In the genomic region with DNA sequence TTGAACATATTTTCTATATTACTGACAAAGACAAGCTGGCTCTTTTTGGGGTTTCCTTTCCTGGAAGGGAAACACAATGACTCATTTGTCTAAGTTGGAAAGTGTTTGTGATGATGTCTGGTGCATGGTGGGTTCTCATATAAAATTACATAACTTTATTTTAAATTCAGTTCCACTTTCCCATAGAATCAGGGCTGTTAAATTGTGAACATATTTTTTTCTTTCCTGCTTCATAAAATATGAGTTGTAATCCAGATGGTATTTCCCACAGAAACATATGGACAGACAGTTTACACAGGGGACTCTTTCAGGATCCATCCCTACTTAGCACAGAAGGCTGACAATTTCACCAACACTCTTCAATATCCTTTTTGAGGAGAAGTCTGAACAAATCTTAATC, we compare ENCODE assay signal across 28 mouse cellular contexts.
DNase-seq lines count a peak whose midpoint lies in the region; ATAC-seq and TF ChIP-seq lines count a peak whose summit lies in the region.
"Had no signal": no experiment of that assay in that cellular context is flagged by ENCODE, and none has a peak within 500 bp of the region (broad histone marks: within the 10 kb centered on the region; RNA-seq: fewer than 3 reads in every experiment).

No protein-coding gene starts in this region.

- peak; percentile 50; the same call in 1 of the 2 replicates for ATAC-seq in forebrain, embryonic 14.5 days
- no peak for ATAC-seq in forebrain, embryonic 11.5 days (replicated peaks; ENCODE audit: low FRiP score)
- peak; percentile 83 for ATAC-seq in forebrain, postnatal 0 days
- ATAC-seq: CD4-positive, CD25-positive, alpha-beta regulatory T cell, adult 4 months; intestine, postnatal 0 days; liver, postnatal 0 days; lung, postnatal 0 days; midbrain, embryonic 15.5 days had no signal

- no peaks in the 10 kb centered on the region for H3K36me3 ChIP-seq in forebrain, embryonic 14.5 days (ENCODE audit: control insufficient read depth, insufficient read depth, low read length)
- no peaks in the 10 kb centered on the region for H3K36me3 ChIP-seq in forebrain, embryonic 11.5 days (ENCODE audit: control insufficient read depth, insufficient read depth, low read length)
- H3K36me3 ChIP-seq in forebrain, postnatal 0 days (ENCODE audit: insufficient read depth): no peaks in the 10 kb centered on the region
- H3K36me3 ChIP-seq: embryonic facial prominence, embryonic 12.5 days; hindbrain, embryonic 12.5 days; kidney, embryonic 15.5 days; limb, embryonic 12.5 days; midbrain, embryonic 15.5 days; neural tube, embryonic 12.5 days had no signal

- H3K4me3 ChIP-seq in forebrain, embryonic 14.5 days (ENCODE audit: low read depth, low read length): no peak overlapping the region
- H3K4me3 ChIP-seq in forebrain, embryonic 11.5 days (ENCODE audit: low read depth, low read length): no peak overlapping the region
- H3K4me3 ChIP-seq in forebrain, postnatal 0 days (ENCODE audit: low read depth, low read length): no peak overlapping the region
- H3K4me3 ChIP-seq: embryonic facial prominence, embryonic 12.5 days; erythroblast, embryonic 14.5 days; heart, adult 2 months; hindbrain, embryonic 12.5 days; kidney, embryonic 15.5 days; limb, embryonic 12.5 days; midbrain, embryonic 15.5 days; neural tube, embryonic 12.5 days had no signal

- no peak overlapping the region for H3K4me2 ChIP-seq in forebrain, embryonic 14.5 days (ENCODE audit: low read length)
- H3K4me2 ChIP-seq in forebrain, embryonic 11.5 days (ENCODE audit: low read depth, low read length, severe bottlenecking): no peak overlapping the region
- H3K4me2 ChIP-seq in forebrain, postnatal 0 days (ENCODE audit: low read depth): no peak overlapping the region
- H3K4me2 ChIP-seq: embryonic facial prominence, embryonic 12.5 days; hindbrain, embryonic 12.5 days; kidney, embryonic 15.5 days; limb, embryonic 12.5 days; liver, embryonic 11.5 days; midbrain, embryonic 15.5 days; neural tube, embryonic 12.5 days had no signal

- H3K27ac ChIP-seq in forebrain, embryonic 14.5 days (ENCODE audit: low read depth, low read length): no peak overlapping the region
- H3K27ac ChIP-seq in forebrain, embryonic 11.5 days (ENCODE audit: low read depth, low read length): no peak overlapping the region
- H3K27ac ChIP-seq in forebrain, postnatal 0 days (ENCODE audit: low read depth, low read length): no peak overlapping the region
- H3K27ac ChIP-seq: embryonic facial prominence, embryonic 12.5 days; heart, adult 2 months; hindbrain, embryonic 12.5 days; kidney, embryonic 15.5 days; limb, embryonic 12.5 days; macrophage; midbrain, embryonic 15.5 days; neural tube, embryonic 12.5 days had no signal

- H3K4me1 ChIP-seq in forebrain, embryonic 14.5 days (ENCODE audit: control insufficient read depth, insufficient read depth, low read length): no peaks in the 10 kb centered on the region
- H3K4me1 ChIP-seq in forebrain, embryonic 11.5 days (replicated peaks; ENCODE audit: control insufficient read depth, insufficient read depth, low read length): no peaks in the 10 kb centered on the region
- H3K4me1 ChIP-seq in forebrain, postnatal 0 days (ENCODE audit: insufficient read depth): no peaks in the 10 kb centered on the region
- H3K4me1 ChIP-seq: embryonic facial prominence, embryonic 12.5 days; hindbrain, embryonic 12.5 days; kidney, embryonic 15.5 days; limb, embryonic 12.5 days; midbrain, embryonic 15.5 days; neural tube, embryonic 12.5 days had no signal

- no peak overlapping the region for H3K9ac ChIP-seq in forebrain, embryonic 14.5 days (ENCODE audit: low read length)
- H3K9ac ChIP-seq in forebrain, embryonic 11.5 days (ENCODE audit: low read length): no peak overlapping the region
- no peak overlapping the region for H3K9ac ChIP-seq in forebrain, postnatal 0 days
- H3K9ac ChIP-seq: embryonic facial prominence, embryonic 12.5 days; hindbrain, embryonic 12.5 days; kidney, embryonic 15.5 days; limb, embryonic 12.5 days; liver, postnatal 0 days; midbrain, embryonic 15.5 days; neural tube, embryonic 12.5 days had no signal

- peak; percentile 62 for DNase-seq in forebrain, embryonic 14.5 days (ENCODE audit: low spot score)
- no peak for DNase-seq in forebrain, embryonic 11.5 days (ENCODE audit: low spot score)
- peak; percentile 24 for DNase-seq in layer of hippocampus, adult 9-11 months
- DNase-seq in layer of hippocampus, adult 11-12 months (ENCODE audit: low spot score): no peak
- peak; percentile 85 for DNase-seq in brain, adult 2 months (ENCODE audit: low read depth, low spot score)
- peak; percentile 44 for DNase-seq in forebrain, postnatal 0 days
- no peak for DNase-seq in kidney, adult 18-20 months
- DNase-seq: adrenal gland, postnatal 14 days; cerebellum, adult 11 months; cerebellum, adult 9-11 months; gastrocnemius, postnatal 36 days; heart, adult 2 months; kidney, postnatal 36 days; liver, postnatal 0 days; thymus, adult 2 months; thymus, postnatal 4 days had no signal

- no peak for TF ChIP-seq CTCF in forebrain, postnatal 0 days (IDR thresholded peaks at IDR 0.05; ENCODE audit: low read depth)

- H3K27me3 ChIP-seq in forebrain, embryonic 14.5 days (replicated peaks; ENCODE audit: control insufficient read depth, insufficient read depth, low read length): no peaks in the 10 kb centered on the region
- H3K27me3 ChIP-seq in forebrain, embryonic 11.5 days (ENCODE audit: control insufficient read depth, insufficient read depth, low read length): no peaks in the 10 kb centered on the region
- H3K27me3 ChIP-seq in forebrain, postnatal 0 days (ENCODE audit: insufficient read depth, low read length): no peaks in the 10 kb centered on the region
- H3K27me3 ChIP-seq: embryonic facial prominence, embryonic 12.5 days; hindbrain, embryonic 12.5 days; kidney, embryonic 15.5 days; limb, embryonic 12.5 days; midbrain, embryonic 15.5 days; neural tube, embryonic 12.5 days had no signal

- H3K9me3 ChIP-seq in forebrain, embryonic 14.5 days (replicated peaks; ENCODE audit: control insufficient read depth, low read length): no peaks in the 10 kb centered on the region
- H3K9me3 ChIP-seq in forebrain, embryonic 11.5 days (ENCODE audit: control insufficient read depth, low read length): no peaks in the 10 kb centered on the region
- no peaks in the 10 kb centered on the region for H3K9me3 ChIP-seq in forebrain, postnatal 0 days (ENCODE audit: low read length)
- H3K9me3 ChIP-seq: embryonic facial prominence, embryonic 12.5 days; hindbrain, embryonic 12.5 days; kidney, embryonic 15.5 days; limb, embryonic 12.5 days; midbrain, embryonic 15.5 days; neural tube, embryonic 12.5 days had no signal

Comparison
In these comparisons a context has a peak if more than half of its experiments do, and no peak if none do; other contexts are left out.
1. DNase-seq: peak in forebrain, embryonic 14.5 days (single experiment), layer of hippocampus, adult 9-11 months (single experiment), brain, adult 2 months (single experiment) and forebrain, postnatal 0 days (single experiment); none in forebrain, embryonic 11.5 days (single experiment), layer of hippocampus, adult 11-12 months (single experiment) and kidney, adult 18-20 months (single experiment).